Comparison of ENCODE assay signal across 25 mouse cellular contexts in genomic region chr1:14512481-14513285, GRCm38 (mm10).
A peak's percentile ranks its signal among the peaks of the same experiment; 100 is the strongest.
DNase-seq lines count a peak whose midpoint lies in the region; ATAC-seq lines count a peak whose summit lies in the region.
"Had no signal": no experiment of that assay in that cellular context is flagged by ENCODE, and none has a peak within 500 bp of the region (broad histone marks: within the 10 kb centered on the region; RNA-seq: fewer than 3 reads in every experiment).

No protein-coding gene starts in this region.

- peak; percentile 65 for DNase-seq in NIH3T3 (ENCODE audit: low read depth)
- peak; percentile 27 for DNase-seq in adipocyte (ENCODE audit: low spot score)
- peak; percentile 60 for DNase-seq in embryonic facial prominence, embryonic 10.5 days (ENCODE audit: low spot score)
- peak; percentile 90 for DNase-seq in embryonic facial prominence, embryonic 14.5 days (ENCODE audit: low spot score)
- no peak for DNase-seq in thymus, adult 18-20 months
- DNase-seq in adrenal gland, adult 8-10 months = no peak
- no peak for DNase-seq in adrenal gland, postnatal 25 days
- no peak for DNase-seq in urinary bladder, postnatal 10 days (ENCODE audit: low spot score)
- DNase-seq: adrenal gland, postnatal 36 days; cerebellum, adult 11 months; cerebellum, adult 8-10 months; cerebellum, postnatal 25 days; gastrocnemius, postnatal 36 days; heart, postnatal 10 days; heart, postnatal 4 days; kidney, adult 8-10 months had no signal

- peaks cover 12% of the 10 kb centered on the region for H3K27me3 ChIP-seq in embryonic facial prominence, embryonic 10.5 days (replicated peaks; ENCODE audit: low read depth, poor library complexity, severe bottlenecking)
- H3K27me3 ChIP-seq in embryonic facial prominence, embryonic 14.5 days (replicated peaks; ENCODE audit: control insufficient read depth, insufficient read depth, low read length) = peaks cover 3% of the 10 kb centered on the region; the same call in 1 of the 2 replicates

- H3K36me3 ChIP-seq in embryonic facial prominence, embryonic 10.5 days (replicated peaks) = no peaks in the 10 kb centered on the region
- H3K36me3 ChIP-seq in embryonic facial prominence, embryonic 14.5 days (ENCODE audit: control insufficient read depth, insufficient read depth, low read length) = no peaks in the 10 kb centered on the region
- H3K36me3 ChIP-seq: G1E; heart, embryonic 10.5 days; hindbrain, embryonic 12.5 days had no signal

- no peak overlapping the region for H3K4me2 ChIP-seq in embryonic facial prominence, embryonic 14.5 days (ENCODE audit: low read depth, low read length)
- H3K4me2 ChIP-seq: forebrain, embryonic 13.5 days; hindbrain, embryonic 12.5 days had no signal

- no peak overlapping the region for H3K9ac ChIP-seq in embryonic facial prominence, embryonic 14.5 days (ENCODE audit: low read depth, low read length)
- H3K9ac ChIP-seq: forebrain, embryonic 13.5 days; hindbrain, embryonic 12.5 days had no signal

- WGBS in embryonic facial prominence, embryonic 10.5 days = 30% methylated on average over 9 of the region's 9 CpGs
- WGBS in embryonic facial prominence, embryonic 14.5 days = 23% methylated on average over 9 of the region's 9 CpGs

- H3K4me3 ChIP-seq in embryonic facial prominence, embryonic 10.5 days = no peak overlapping the region
- H3K4me3 ChIP-seq in embryonic facial prominence, embryonic 14.5 days (ENCODE audit: low read depth, low read length) = no peak overlapping the region
- H3K4me3 ChIP-seq: erythroblast, embryonic 14.5 days; forebrain, embryonic 13.5 days; heart, embryonic 10.5 days; hindbrain, embryonic 12.5 days had no signal

- H3K4me1 ChIP-seq in embryonic facial prominence, embryonic 10.5 days = peaks cover 58% of the 10 kb centered on the region
- peaks cover 10% of the 10 kb centered on the region for H3K4me1 ChIP-seq in embryonic facial prominence, embryonic 14.5 days (ENCODE audit: control insufficient read depth, insufficient read depth, low read length)
- H3K4me1 ChIP-seq: forebrain, embryonic 13.5 days; heart, embryonic 10.5 days; hindbrain, embryonic 12.5 days had no signal

- H3K27ac ChIP-seq in embryonic facial prominence, embryonic 10.5 days (replicated peaks) = peak overlapping the region; percentile 66
- H3K27ac ChIP-seq in embryonic facial prominence, embryonic 14.5 days (replicated peaks; ENCODE audit: low read depth, low read length) = peak overlapping the region; percentile 61
- H3K27ac ChIP-seq: forebrain, embryonic 13.5 days; heart, embryonic 10.5 days; hindbrain, embryonic 12.5 days had no signal

- peak; percentile 81 for ATAC-seq in embryonic facial prominence, embryonic 14.5 days (ENCODE audit: low read depth)
- ATAC-seq: CD4-positive, CD25-positive, alpha-beta regulatory T cell, adult 4 months; forebrain, embryonic 13.5 days; hindbrain, embryonic 16.5 days; inflammation-experienced regulatory T-cells, adult 6 months; intestine, postnatal 0 days had no signal

- no peaks in the 10 kb centered on the region for H3K9me3 ChIP-seq in embryonic facial prominence, embryonic 10.5 days
- no peaks in the 10 kb centered on the region for H3K9me3 ChIP-seq in embryonic facial prominence, embryonic 14.5 days (ENCODE audit: control insufficient read depth, low read length)
- H3K9me3 ChIP-seq: forebrain, embryonic 13.5 days; G1E; heart, embryonic 10.5 days had no signal

Comparison
In these comparisons a context has a peak if more than half of its experiments do, and no peak if none do; other contexts are left out.
1. DNase-seq: peak in NIH3T3 (single experiment), adipocyte (single experiment), embryonic facial prominence, embryonic 10.5 days (single experiment) and embryonic facial prominence, embryonic 14.5 days (single experiment); none in thymus, adult 18-20 months (0 of 2), adrenal gland, adult 8-10 months (single experiment), adrenal gland, postnatal 25 days (single experiment) and urinary bladder, postnatal 10 days (single experiment).